Mouse (Mus musculus) common myeloid progenitor, adult 5-6 weeks (primary cell): ENCODE measurements at regions not wholly inside any gene's neighbourhood (a gene's known extent, or its start where the extent isn't known, plus 50 kb on each side); places are given as distances from the start of the nearest gene placed in this dataset.
A peak's percentile ranks its signal among the peaks of the same experiment; 100 is the strongest.

Source experiments
- ATAC-seq: replicated peaks from 2 replicates; pipeline ENCODE4 v1.8.0; 2016; ENCODE audit warnings: low read depth, mild to moderate bottlenecking, moderate TSS enrichment, inconsistent platforms; ENCODE audit not compliant: poor library complexity, severe bottlenecking

DNA sequence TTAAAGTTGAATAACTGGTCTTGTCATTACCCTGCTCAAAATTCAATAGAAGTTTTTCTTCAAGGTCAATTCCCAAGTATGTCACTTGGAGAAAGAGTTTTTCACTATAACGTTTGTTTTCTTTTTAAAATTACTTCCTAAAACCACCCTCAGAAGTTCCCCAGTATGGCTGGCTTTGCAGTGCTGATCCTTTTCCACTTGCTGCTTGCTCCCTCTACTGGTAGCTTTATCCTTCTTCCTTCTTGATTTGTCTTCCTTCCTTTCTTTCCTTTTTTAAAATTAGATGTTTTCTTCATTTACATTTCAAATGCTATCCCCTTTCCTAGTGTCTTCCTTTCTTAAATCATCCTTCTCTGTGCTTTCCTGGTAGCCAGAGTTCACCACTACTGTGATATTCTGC is 73.6 kb downstream of the Rtl3 start:
- peak; percentile 72 for ATAC-seq
